10 mouse cellular contexts compared by ENCODE assay signal in the genomic region with DNA sequence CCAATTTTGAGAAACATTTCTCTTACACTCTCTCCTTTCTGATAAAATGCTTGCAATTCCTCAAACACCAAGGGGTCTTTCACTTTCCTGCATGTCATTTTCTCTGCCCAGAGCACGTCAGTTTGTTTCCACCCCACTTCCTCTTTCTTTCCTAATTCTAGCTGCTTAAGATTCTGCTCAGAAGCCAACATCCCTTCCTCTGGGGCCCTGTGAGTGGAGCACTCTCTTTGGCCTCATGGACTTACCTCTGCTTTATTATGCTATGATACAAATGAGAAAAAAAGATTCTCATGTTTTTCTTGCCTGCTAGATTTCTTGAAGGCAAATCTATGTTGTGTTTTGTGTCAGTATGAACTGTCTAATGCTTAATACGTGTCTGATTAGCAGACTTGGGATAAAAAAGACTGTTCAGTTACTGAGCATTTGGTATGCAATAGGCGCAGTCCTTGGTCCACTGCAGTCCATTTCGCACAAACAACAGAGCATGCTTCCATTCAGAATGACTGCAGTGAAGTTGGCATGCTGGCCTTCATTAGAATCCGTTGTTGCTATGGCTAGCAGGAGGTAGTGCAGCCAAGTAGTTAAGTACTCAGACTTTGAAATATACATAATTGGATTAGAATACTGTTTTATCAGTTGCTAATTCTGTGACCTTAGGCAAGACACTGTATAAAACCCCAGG.
DNase-seq lines count a peak whose midpoint lies in the region; ATAC-seq and TF ChIP-seq lines count a peak whose summit lies in the region.
"Had no signal": no experiment of that assay in that cellular context is flagged by ENCODE, and none has a peak within 500 bp of the region (broad histone marks: within the 10 kb centered on the region; RNA-seq: fewer than 3 reads in every experiment).

No protein-coding gene starts in this region.

- no peaks in the 10 kb centered on the region for H3K9me3 ChIP-seq in heart, embryonic 10.5 days
- no peaks in the 10 kb centered on the region for H3K9me3 ChIP-seq in CH12.LX (replicated peaks; ENCODE audit: low read length)
- no peaks in the 10 kb centered on the region for H3K9me3 ChIP-seq in kidney, embryonic 14.5 days (ENCODE audit: control insufficient read depth, low read length)
- H3K9me3 ChIP-seq: embryonic facial prominence, embryonic 15.5 days had no signal

- no peaks in the 10 kb centered on the region for H3K36me3 ChIP-seq in heart, embryonic 10.5 days
- H3K36me3 ChIP-seq in CH12.LX (replicated peaks in 1 of 2; ENCODE audit: control insufficient read depth in 1 of 2, insufficient read depth in 1 of 2, low read length in 1 of 2), result no peaks in the 10 kb centered on the region
- no peaks in the 10 kb centered on the region for H3K36me3 ChIP-seq in kidney, embryonic 14.5 days (ENCODE audit: control insufficient read depth, insufficient read depth, low read length)
- H3K36me3 ChIP-seq: embryonic facial prominence, embryonic 15.5 days had no signal

- ATAC-seq in kidney, embryonic 14.5 days (ENCODE audit: low FRiP score, low TSS enrichment), result no peak

- peaks cover 11% of the 10 kb centered on the region; the same call in 1 of the 2 replicates for H3K4me1 ChIP-seq in heart, embryonic 10.5 days
- H3K4me1 ChIP-seq in CH12.LX (ENCODE audit: control insufficient read depth in 1 of 2, insufficient read depth in 2 of 2), result peaks cover 16 to 55% of the 10 kb centered on the region in 2 experiments
- H3K4me1 ChIP-seq in kidney, embryonic 14.5 days (ENCODE audit: control insufficient read depth, insufficient read depth, low read length), result no peaks in the 10 kb centered on the region
- H3K4me1 ChIP-seq: embryonic facial prominence, embryonic 15.5 days had no signal

- in situ Hi-C loops in CH12.LX (cut with MboI; ENCODE audit: low pct_ligation_motif_present, low pct_unique_long_range_greater_than_20kb, low sequenced_read_pairs), result no loop called here

- peak overlapping the region; percentile 78 for H3K9ac ChIP-seq in CH12.LX (ENCODE audit: insufficient read depth, low read depth)
- H3K9ac ChIP-seq in kidney, embryonic 14.5 days (ENCODE audit: low read depth, low read length), result no peak overlapping the region
- H3K9ac ChIP-seq: embryonic facial prominence, embryonic 15.5 days had no signal

- DNase-seq in heart, adult 8-10 months (ENCODE audit: low spot score), result peak; percentile 43
- DNase-seq in heart, embryonic 10.5 days (ENCODE audit: low spot score), result no peak
- peak; percentile 65 for DNase-seq in CH12.LX (ENCODE audit: extremely low read depth)
- peak; percentile 31 to 37 for DNase-seq in cerebellum, postnatal 25 days
- peak; percentile 21 to 25 for DNase-seq in layer of hippocampus, postnatal 36 days
- no peak for DNase-seq in thymus, postnatal 14 days
- DNase-seq in embryo, embryonic 11 days, result no peak

- no peaks in the 10 kb centered on the region for H3K79me2 ChIP-seq in CH12.LX (replicated peaks; ENCODE audit: control insufficient read depth, extremely low read depth, insufficient read depth, poor library complexity, severe bottlenecking)

- dilution Hi-C loops in CH12.LX (cut with MboI; ENCODE audit: extremely low pct_ligation_motif_present, extremely low pct_unique_long_range_greater_than_20kb, low sequenced_read_pairs), result no loop called here

- no peak for TF ChIP-seq POLR2A in CH12.LX (IDR thresholded peaks at IDR 0.05; ENCODE audit: low read depth, low read length)

- no peak overlapping the region for H3K27ac ChIP-seq in heart, embryonic 10.5 days
- H3K27ac ChIP-seq in CH12.LX (ENCODE audit: insufficient read depth, low read depth), result 0 out of 2 replicates have a peak overlapping the region, but pooled peaks have one; percentile 48
- no peak overlapping the region for H3K27ac ChIP-seq in kidney, embryonic 14.5 days (ENCODE audit: low read depth, low read length)
- H3K27ac ChIP-seq: embryonic facial prominence, embryonic 15.5 days; kidney, postnatal 0 days had no signal

- 69% methylated on average over 5 of the region's 5 CpGs for WGBS in heart, embryonic 10.5 days
- 78% methylated on average over 5 of the region's 5 CpGs for WGBS in kidney, embryonic 14.5 days

- H3K4me2 ChIP-seq in CH12.LX (ENCODE audit: insufficient read depth, low read depth, poor library complexity, severe bottlenecking), result peak overlapping the region; percentile 76
- no peak overlapping the region for H3K4me2 ChIP-seq in kidney, embryonic 14.5 days (replicated peaks; ENCODE audit: low read depth, low read length)
- H3K4me2 ChIP-seq: embryonic facial prominence, embryonic 15.5 days had no signal

- no peaks in the 10 kb centered on the region for H3K27me3 ChIP-seq in heart, embryonic 10.5 days (ENCODE audit: insufficient read depth, poor library complexity, severe bottlenecking)
- no peaks in the 10 kb centered on the region for H3K27me3 ChIP-seq in CH12.LX (replicated peaks)
- no peaks in the 10 kb centered on the region for H3K27me3 ChIP-seq in kidney, embryonic 14.5 days (ENCODE audit: control insufficient read depth, insufficient read depth, low read length)
- H3K27me3 ChIP-seq: embryonic facial prominence, embryonic 15.5 days had no signal

- H3K4me3 ChIP-seq in heart, embryonic 10.5 days, result no peak overlapping the region
- H3K4me3 ChIP-seq in CH12.LX (replicated peaks in 1 of 3; ENCODE audit: low read depth in 2 of 3, low read length in 2 of 3, poor library complexity in 1 of 3), result no peak overlapping the region
- no peak overlapping the region for H3K4me3 ChIP-seq in kidney, embryonic 14.5 days (ENCODE audit: low read length)
- H3K4me3 ChIP-seq: embryonic facial prominence, embryonic 15.5 days had no signal

- no peak for TF ChIP-seq CTCF in CH12.LX (conservative IDR thresholded peaks at IDR 0.05 in 1 of 2, IDR thresholded peaks at IDR 0.05 in 1 of 2; ENCODE audit: low read depth in 2 of 2, low read length in 2 of 2)

- TF ChIP-seq RAD21 in CH12.LX (IDR thresholded peaks at IDR 0.05; ENCODE audit: low read depth, low read length), result no peak; the same call in 1 of the 2 replicates

- peak; percentile 81 for TF ChIP-seq EP300 in CH12.LX (IDR thresholded peaks at IDR 0.05; ENCODE audit: low read length)

TF ChIP-seq in CH12.LX, 34 proteins besides CTCF, POLR2A, EP300 and RAD21:
- TF ChIP-seq JUND (conservative IDR thresholded peaks at IDR 0.05; ENCODE audit: low read depth, low read length) (no peak), USF2 (conservative IDR thresholded peaks at IDR 0.05; ENCODE audit: low read depth, low read length) (no peak), CHD2 (IDR thresholded peaks at IDR 0.05; ENCODE audit: low read length) (0 out of 2 replicates have a peak, but pooled peaks have one; percentile 29), SMC3 (IDR thresholded peaks at IDR 0.05; ENCODE audit: low read depth, low read length) (no peak), IRF4 (IDR thresholded peaks at IDR 0.05; ENCODE audit: low read depth, low read length) (peak; percentile 73), ELF1 (IDR thresholded peaks at IDR 0.05; ENCODE audit: low read depth, low read length) (peak; percentile 54), BHLHE40 (IDR thresholded peaks at IDR 0.05; ENCODE audit: low read depth, low read length) (0 out of 2 replicates have a peak, but pooled peaks have one; percentile 28), ETS1 (conservative IDR thresholded peaks at IDR 0.05; ENCODE audit: low read depth, low read length) (0 out of 2 replicates have a peak, but pooled peaks have one; percentile 36), RCOR1 (conservative IDR thresholded peaks at IDR 0.05; ENCODE audit: low read depth, low read length) (0 out of 2 replicates have a peak, but pooled peaks have one; percentile 57), MEF2A (IDR thresholded peaks at IDR 0.05; ENCODE audit: borderline replicate concordance, low read depth, low read length) (peak; percentile 64; the same call in 1 of the 2 replicates), GABPA (IDR thresholded peaks at IDR 0.05; ENCODE audit: insufficient replicate concordance, low read depth, low read length) (no peak), MAZ (IDR thresholded peaks at IDR 0.05; ENCODE audit: low read depth, low read length) (no peak)

Comparison
In these comparisons a context has a peak if more than half of its experiments do, and no peak if none do; other contexts are left out.
1. DNase-seq: peak in heart, adult 8-10 months (single experiment), CH12.LX (single experiment), cerebellum, postnatal 25 days (2 of 2) and layer of hippocampus, postnatal 36 days (2 of 2); none in heart, embryonic 10.5 days (single experiment), thymus, postnatal 14 days (single experiment) and embryo, embryonic 11 days (single experiment).